Mouse (Mus musculus) bone marrow macrophage, adult 2 months (primary cell): Measurements from ENCODE around the gene Slc6a4.

Source experiments
- CTCF ChIP-seq: IDR thresholded peaks from 2 replicates; pipeline ENCODE4 v1.5.1; 2012; ENCODE audit warnings: low read depth, mild to moderate bottlenecking, low read length, moderate library complexity
- POLR2A ChIP-seq: IDR thresholded peaks from 2 replicates; pipeline ENCODE4 v1.6.1; 2012; ENCODE audit warnings: mild to moderate bottlenecking, low read depth, low read length, borderline replicate concordance

DNA sequence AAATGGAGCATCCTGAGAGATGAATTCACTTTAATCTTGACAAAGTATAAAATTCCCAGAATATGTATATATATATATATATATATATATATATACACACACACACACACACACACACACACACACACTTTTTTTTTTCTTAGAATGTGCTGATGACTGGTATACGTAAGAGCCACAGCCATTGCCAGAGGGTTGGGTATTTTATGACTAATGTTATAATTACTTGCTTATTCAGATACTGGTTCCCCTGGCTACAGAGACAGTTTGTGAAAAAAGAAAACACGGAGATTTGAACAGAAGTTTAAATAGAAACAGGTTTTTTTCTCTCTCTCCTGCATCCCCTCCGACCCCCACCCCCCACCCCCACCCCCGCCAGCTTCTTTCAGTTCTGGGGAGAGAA is 7.5 kb downstream of the Slc6a4 start:
- TF ChIP-seq POLR2A (no peak), CTCF (no peak)
